Mouse (Mus musculus) c-Kit-positive CD71-positive TER-119-negative erythroid progenitor cells, embryonic 14.5 days (primary cell): ENCODE measurements around the gene Uba7.

Experiments used
- DNase-seq: peaks from one replicate; pipeline ENCODE4 v3.0.0-alpha.2; 2013; ENCODE audit warnings: low read depth

Gene Uba7

DNA sequence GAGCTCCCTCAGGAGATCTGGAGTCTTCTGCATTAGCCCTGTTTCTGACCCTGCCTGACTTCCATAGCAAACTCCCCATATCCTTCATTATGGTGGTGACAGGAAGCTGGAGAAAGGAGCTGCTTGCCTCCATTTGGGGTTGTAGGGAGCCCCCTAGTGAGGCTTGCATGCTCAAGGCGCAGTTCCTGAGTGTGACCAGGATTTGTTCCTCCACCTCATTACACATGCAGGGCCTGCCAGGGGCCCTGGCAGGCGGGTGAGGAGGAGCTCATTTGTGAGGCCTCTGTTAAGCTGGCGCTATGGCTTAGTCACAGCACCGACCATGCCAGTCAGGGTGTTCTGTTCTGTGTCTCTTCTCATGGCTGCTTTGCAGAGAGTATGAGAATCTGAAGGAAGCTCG is 13.4 kb upstream of the Uba7 start:
- DNase-seq = no peak

- no peak for DNase-seq
Observed at GRCm38 (mm10) chr9:107962916-107963315, 12.4 kb upstream of the Uba7 start.

- DNase-seq = peak; percentile 81
Observed at GRCm38 (mm10) chr9:107963700-107964099, 11.6 kb upstream of the Uba7 start.

DNA sequence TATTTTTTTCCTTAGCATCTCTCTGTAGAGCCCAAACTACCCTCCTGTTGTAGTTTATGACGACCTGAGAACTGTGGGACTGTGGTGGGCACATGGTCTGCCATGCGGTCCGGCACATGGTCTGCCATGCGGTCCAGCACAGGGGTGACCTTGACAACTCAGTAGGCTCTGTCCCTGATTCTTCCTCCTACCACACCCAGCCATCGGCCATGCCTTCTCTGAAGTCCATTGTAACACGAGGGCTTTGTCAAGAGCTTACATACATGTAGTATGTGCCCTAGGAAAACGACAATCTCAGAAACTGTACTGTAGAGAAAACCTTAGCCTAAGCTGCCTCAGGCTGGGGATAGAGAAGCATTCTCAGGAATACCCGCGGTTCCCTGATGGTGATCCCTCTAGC is 10.6 kb upstream of the Uba7 start:
- no peak for DNase-seq

DNA sequence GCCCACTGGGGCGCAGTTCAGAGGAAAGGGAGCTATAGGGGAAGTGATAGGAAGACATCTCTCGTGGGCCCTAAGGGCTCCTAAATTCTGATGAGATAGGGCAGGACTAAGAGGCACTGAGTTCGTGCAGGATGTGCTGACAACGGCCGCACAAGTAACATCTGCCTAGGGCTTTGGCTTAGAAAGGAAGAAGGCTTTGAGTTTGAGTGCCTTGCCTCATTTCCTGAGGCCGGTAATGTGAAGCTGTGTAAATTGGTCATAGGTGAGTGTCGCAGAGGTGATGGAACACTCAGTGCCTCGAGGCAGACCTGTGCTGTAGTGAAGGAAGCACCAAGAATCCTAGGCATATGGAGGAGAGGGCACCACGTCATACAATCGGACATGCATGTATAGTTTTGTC is 8.6 kb upstream of the Uba7 start:
- DNase-seq = no peak

GRCm38 (mm10) chr9:107967437-107967836 is 7.9 kb upstream of the Uba7 start:
- DNase-seq = no peak

GRCm38 (mm10) chr9:107968531-107968930 is 6.8 kb upstream of the Uba7 start:
- no peak for DNase-seq

GRCm38 (mm10) chr9:107970311-107970710 is 5.0 kb upstream of the Uba7 start:
- no peak for DNase-seq

GRCm38 (mm10) chr9:107971690-107972541 is 3.4 kb upstream of the Uba7 start:
- DNase-seq = peak; percentile 90

GRCm38 (mm10) chr9:107974491-107975171 is 674 bp upstream of the Uba7 start:
- DNase-seq = peak; percentile 84

DNA sequence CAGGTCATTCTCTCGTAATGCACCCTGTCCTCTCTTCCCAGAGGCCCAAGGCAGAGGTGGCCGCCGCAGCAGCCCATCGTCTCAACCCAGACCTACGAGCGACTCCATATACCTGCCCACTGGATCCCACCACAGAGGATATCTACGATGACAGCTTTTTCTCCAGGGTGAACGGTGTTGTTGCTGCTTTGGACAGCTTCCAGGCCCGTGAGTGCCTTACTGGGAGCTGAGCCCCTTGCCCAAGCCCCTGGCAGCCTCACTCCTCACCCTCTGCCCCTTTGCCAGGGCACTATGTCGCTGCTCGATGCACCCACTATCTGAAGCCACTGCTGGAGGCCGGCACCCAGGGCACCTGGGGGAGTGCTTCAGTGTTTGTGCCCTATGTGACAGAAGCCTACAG is 3.5 kb downstream of the Uba7 start:
- no peak for DNase-seq

DNA sequence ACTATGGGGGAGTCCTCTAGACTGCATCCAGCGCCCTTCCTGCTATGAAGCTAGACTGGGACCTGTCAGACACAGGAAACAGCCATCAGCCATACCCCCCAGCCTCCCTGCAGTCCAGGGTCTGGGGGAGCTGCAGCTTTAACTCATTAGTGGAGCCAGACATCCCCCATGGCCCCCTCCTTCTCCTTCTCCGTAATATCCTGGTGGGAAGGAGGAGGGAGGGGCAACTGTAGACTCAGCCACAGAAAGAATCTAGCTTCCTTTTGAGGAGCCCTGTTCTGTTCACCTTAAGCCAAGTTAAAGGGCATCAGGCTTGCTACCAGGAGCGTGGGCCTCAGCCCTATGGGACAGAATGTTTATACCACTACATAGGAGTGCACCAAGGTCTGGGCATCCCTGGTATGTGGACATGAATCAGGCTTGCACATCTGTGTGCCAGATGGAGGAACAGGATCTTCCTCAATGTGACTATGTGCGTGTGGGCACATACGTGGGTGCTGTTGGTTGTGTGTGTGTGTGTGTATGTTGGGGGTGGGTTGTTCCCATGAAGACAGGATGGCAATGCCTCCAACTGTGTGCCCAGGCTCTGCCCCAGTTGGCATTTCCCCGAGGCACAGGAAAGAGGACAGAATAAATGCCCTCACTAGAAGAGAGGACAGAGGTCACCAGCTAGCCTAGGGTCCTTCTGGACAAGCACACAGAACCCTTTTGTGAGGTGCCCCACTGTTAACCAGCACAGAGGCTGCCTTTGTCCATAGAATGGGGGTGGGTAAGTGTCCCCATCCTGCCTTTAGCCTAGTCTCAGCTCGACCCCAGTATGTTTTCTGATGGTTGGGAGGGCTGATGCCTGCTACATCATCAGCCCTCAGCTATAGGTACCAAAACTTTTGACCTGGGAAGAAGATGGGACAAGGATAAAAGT is 6.6 kb downstream of the Uba7 start:
- no peak for DNase-seq

DNA sequence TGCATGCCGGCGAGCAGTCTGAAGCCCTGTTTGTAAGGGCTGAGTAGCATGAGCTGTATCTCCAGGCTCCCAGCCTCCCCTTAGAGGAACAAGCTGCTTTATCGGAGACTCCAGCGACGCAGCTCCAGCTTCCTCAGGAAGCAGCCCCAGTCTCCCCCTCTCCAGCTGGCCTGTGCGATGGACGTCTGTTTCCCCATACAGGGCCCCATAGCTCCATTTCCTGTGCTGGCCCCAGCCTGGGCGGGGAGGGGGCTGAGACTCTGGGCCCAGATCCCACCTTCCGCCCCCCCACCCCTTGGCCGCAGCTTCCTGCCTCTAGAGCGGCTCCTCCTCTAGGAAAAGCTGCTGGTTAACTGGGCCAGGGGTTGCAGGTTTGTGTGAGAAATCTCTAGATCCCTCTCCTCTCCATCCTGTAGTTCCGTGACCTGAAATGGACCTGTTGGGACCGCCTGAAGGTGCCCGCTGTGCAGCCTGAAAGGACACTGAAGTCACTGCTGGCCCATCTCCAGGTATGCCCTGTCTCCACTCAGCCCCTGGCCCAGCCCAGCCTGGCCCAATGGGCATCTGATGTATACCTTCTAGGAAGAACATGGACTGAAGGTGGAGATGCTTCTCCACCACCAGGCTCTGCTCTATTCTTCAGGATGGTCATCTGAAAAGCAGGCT is 7.5 kb downstream of the Uba7 start, which contains the start of gene Gm20661:
Gm20661 (plus strand) TSS at position 378 of the 666 bp plus-strand sequence.
- DNase-seq = peak; percentile 83

GRCm38 (mm10) chr9:107983421-107983890 is 8.2 kb downstream of the Uba7 start:
- no peak for DNase-seq

DNA sequence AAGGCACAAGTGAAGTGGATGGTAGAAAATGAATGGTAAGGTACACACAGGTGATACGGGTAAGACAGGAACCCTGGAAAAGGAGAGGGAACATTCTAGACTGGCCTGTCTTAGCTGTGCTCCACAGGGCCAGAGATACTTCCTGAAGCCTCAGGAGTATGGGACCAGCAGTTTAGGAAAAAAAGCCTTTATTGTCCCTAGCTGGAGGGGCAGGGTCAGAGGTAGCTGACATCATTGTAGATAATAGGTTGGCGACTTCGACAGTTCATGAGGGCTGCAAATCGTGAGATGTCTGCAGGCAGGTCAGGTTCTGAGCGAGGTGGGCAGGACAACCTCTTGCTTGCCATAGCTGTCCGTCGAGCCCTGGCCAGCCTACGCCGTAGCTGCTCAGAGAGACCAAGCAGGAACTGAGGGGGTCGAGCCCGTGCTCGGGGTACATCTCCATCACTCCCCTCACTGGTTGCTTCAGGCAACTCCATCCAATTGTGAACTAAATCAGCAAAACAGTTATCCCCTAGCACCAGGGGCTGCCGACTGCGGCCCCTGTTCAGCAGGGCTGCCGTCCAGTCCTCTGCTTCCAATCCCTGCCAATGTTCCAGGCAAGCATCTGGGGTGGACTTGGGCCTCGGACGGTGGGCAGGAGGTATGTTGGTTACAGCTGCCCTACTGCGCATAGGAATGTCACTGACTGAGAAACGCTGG is 8.9 kb downstream of the Uba7 start:
- DNase-seq = no peak

DNA sequence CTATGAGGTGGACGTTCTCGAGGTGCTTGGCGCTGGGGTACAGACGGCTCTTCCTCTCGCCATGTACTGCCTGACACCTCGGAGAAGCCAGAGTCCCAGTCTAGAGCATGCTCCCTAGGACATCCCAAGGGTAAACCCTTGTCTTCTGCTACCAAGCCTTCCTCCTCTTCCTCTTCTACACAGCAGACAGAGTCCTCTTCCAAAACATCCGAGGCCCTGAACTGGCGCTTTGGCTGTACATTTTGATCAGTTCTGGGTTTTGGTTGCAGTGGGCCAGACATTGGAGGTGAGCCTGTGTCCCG is 9.4 kb downstream of the Uba7 start:
- DNase-seq = no peak

DNA sequence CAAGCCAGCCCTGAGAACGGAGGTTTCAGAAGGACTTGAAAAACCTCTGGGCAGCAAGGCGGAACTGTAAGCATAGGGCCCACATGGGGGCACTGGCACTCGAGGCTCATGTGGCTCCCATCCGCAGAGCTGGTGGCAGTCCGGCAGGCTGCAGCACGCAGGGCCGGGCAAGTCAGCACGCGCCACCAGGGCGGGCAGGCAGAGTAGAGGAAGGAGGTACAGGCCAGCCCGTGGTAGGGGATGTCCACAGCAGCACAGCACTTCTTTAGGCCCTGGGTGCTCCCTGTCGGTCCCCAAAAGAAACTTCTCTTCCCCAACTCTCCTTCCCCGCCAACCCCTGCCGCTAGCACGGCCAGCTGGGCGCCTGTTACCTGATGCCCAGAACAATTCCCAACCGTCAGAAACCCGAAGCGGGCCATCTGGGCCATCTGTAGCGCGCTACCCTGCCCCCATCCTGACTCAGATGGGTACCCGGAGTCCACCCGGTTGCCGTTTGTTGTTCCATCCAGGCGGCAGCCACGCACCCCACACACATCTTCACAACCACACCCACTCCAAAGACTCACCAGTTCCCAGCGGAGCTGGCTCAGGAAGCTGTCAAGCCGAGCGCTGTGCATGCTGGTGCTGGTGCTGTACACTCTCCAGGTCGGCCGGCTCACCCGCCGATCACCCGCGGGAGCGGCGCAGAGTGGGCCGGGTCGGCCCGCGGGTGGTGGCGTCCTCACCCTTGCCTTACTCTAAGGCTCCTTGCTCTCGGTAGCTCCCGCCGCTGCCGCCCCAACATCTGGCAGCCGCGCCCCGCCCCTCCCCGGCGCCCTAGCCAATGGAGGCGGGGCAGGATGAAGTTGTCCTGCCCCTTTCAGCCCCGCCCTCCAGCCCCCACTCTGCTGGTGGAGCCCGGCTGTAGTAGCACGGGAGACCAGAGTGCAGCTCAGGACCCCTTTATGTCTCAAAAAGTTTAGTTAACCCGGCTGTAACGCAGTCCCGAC is 10.1 kb downstream of the Uba7 start, which contains the start of gene Inka1:
Inka1 (minus strand) TSS at position 749 of the 989 bp plus-strand sequence.
- DNase-seq = peak; percentile 85

GRCm38 (mm10) chr9:107986376-107986775 is 11.1 kb downstream of the Uba7 start:
- no peak for DNase-seq

GRCm38 (mm10) chr9:107987950-107988349 is 12.6 kb downstream of the Uba7 start:
- no peak for DNase-seq

DNA sequence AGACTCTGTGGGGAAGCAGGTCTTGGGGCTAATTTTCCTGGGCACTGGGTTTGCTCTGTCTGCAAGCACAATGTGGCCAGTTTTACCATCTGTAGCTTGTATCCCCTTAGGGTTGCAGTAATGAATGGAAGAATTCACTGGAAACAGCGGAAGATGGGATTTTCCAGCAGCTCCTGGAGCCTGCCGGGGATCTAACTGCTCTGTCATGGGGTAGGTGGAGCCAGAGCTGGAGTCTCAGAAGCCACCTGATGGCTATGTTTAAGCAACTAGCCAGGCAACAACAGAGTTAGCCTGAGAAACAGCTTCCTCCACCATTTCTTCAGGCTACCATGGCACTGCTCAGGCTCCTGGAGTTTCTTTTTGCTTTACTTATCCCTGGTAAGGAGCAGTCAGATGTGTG is 16.9 kb downstream of the Uba7 start, which contains the start of gene Cdhr4:
Cdhr4 (plus strand) TSS at position 301 of the 400 bp plus-strand sequence.
- no peak for DNase-seq
